Mouse (Mus musculus) neural tube, embryonic 14.5 days (tissue): Measurements from ENCODE around the gene Slc13a5. TPM values are rescaled to one million over a fixed set of nuclear protein-coding genes. Genes with fewer than 3 reads are reported as not detected.

Experiments used
- ATAC-seq: fragments of 200-750 bp; cut with Nextera tagmentation; 2 replicates; pipeline ENCODE4 v1.8.0; 2017; ENCODE audit warnings: low read depth, mild to moderate bottlenecking, moderate TSS enrichment, moderate library complexity
- H3K27ac ChIP-seq: fragments of 300-500 bp; sonication (generic); 2 replicates; pipeline ENCODE4 v1.5.1; 2014; ENCODE audit warnings: low read depth, mild to moderate bottlenecking, control low read depth, low read length, moderate library complexity, mixed read lengths
- H3K27me3 ChIP-seq: fragments of 300-500 bp; sonication (generic); 2 replicates; pipeline ENCODE4 v1.6.1; 2014; ENCODE audit warnings: low read length; ENCODE audit not compliant: control insufficient read depth, insufficient read depth
- H3K36me3 ChIP-seq: fragments of 300-500 bp; sonication (generic); 2 replicates; pipeline ENCODE4 v1.6.1; 2014; ENCODE audit warnings: low read length, mixed read lengths; ENCODE audit not compliant: control insufficient read depth, insufficient read depth
- H3K4me1 ChIP-seq: fragments of 300-500 bp; sonication (generic); 2 replicates; pipeline ENCODE4 v1.6.1; 2014; ENCODE audit warnings: low read length; ENCODE audit not compliant: control insufficient read depth, insufficient read depth
- H3K4me2 ChIP-seq: fragments of 300-500 bp; sonication (generic); 2 replicates; pipeline ENCODE4 v1.6.1; 2014; ENCODE audit warnings: mild to moderate bottlenecking, low read depth, low read length, control low read depth
- H3K4me3 ChIP-seq: fragments of 300-500 bp; sonication (generic); 2 replicates; pipeline ENCODE4 v1.5.1; 2014; ENCODE audit warnings: low read depth, low read length, control low read depth, mixed read lengths
- H3K9ac ChIP-seq: fragments of 300-500 bp; sonication (generic); replicated peaks from 2 replicates; pipeline ENCODE4 v1.6.1; 2014; ENCODE audit warnings: low read depth, mild to moderate bottlenecking, control low read depth, low read length, mixed read lengths
- H3K9me3 ChIP-seq: fragments of 300-500 bp; sonication (generic); 2 replicates; pipeline ENCODE4 v1.6.1; 2016; ENCODE audit warnings: low read length; ENCODE audit not compliant: control insufficient read depth
- WGBS: fragments of 180-500 bp; shearing (Covaris S2); extraction: QIAGEN DNeasy Blood & Tissue Kit; methylation state at CpG from one replicate; pipeline ENCODE4 v1.1.7; 2014; 5-methylcytosine and 5-hydroxymethylcytosine counted together
- polyA plus RNA-seq: library from polyadenylated mRNA; unstranded; fragments of >200 nt; fragmentation: Nextera tagmentation; extraction: Ambion mirVana; gene quantifications from 2 replicates; pipeline ENCODE4 v1.2.1, GENCODE M21; 2014

Gene Slc13a5
- polyA plus RNA-seq, 1 experiment from 2014 or later, result 1.8 TPM

DNA sequence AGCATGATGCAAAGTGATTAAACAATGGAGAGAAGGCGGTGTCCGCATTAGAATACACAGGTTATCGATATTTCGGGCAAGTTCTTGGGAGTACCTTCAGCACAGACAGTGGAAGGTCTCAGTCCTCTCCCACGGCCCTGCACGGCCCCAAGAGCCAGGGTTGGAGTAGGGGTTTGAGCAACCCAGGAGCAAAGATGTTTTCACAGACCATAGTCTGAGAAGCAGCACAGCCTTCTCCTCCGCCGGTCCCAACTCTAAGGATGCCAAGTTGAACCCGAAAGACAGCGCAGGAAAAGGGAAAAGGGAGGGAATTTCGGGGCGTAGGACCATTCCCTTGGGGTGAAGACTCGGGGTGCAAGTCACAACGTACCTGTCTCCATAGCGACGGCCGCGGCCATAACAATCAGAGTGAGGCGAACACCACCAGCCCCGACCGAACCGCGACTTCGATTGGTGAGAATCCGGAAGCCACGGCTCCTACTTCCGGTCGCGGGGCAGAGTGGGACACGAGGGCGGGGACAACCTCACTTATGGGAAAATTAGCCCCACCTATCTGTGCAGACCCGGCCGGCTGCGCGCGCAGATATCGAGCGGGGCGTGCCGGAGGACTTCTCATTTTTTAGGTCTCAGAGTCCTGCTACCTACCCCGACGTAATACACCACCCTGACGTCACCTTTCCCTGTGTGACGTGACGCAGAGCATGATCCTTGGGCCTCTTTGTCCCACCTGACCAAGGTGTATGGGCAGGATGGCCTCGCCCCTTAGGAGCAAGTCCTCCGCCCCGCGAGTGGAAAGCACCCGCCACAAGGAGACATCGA lies 52.2 kb downstream of the Slc13a5 start:
- H3K4me1 ChIP-seq, result peaks cover 16% of the 10 kb centered on the region; the same call in 1 of the 2 replicates
- peaks cover 21% of the 10 kb centered on the region for H3K36me3 ChIP-seq
- peak overlapping the region; percentile 76 for H3K4me2 ChIP-seq
- H3K9me3 ChIP-seq, result no peaks in the 10 kb centered on the region
- H3K9ac ChIP-seq, result peak overlapping the region; percentile 70
- H3K27me3 ChIP-seq, result no peaks in the 10 kb centered on the region
- H3K27ac ChIP-seq, result peak overlapping the region; percentile 90
- peak; percentile 97 for ATAC-seq
- under 1% methylated on average over 51 of the region's 51 CpGs for WGBS
- peak overlapping the region; percentile 80 for H3K4me3 ChIP-seq

DNA sequence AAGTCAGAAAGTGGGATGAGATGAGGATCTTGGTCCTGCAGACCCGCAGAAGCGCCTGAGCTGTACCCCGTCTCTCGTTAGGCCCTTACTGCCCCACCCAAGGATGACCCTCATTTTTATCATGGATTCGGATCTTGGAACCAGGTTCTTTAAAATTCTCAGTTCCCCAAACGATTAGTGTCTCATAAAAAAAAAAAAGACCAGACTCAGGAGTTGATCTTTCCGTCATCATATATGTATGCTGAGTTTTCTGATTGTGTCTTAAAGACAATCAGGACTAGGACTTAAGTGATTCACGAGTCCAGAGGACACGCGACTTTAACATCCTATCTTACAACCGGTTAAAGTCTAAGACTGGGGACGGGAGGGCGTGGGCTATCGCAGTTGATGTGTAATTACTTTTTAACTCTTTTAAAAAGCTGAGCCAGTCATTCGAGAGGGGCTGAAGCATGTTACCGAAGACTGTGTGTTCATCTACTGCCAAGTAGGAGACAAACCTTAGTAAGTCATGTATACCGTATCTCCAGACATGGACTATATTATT lies 59.1 kb downstream of the Slc13a5 start:
- no peak overlapping the region; the same call in 1 of the 2 replicates for H3K27ac ChIP-seq
- H3K36me3 ChIP-seq, result peaks cover 27% of the 10 kb centered on the region
- peak overlapping the region; percentile 48 for H3K4me3 ChIP-seq
- peaks cover 14% of the 10 kb centered on the region for H3K4me1 ChIP-seq
- no peak; the same call in 1 of the 2 replicates for ATAC-seq
- H3K9ac ChIP-seq, result peak overlapping the region; percentile 82
- no peaks in the 10 kb centered on the region for H3K9me3 ChIP-seq
- H3K27me3 ChIP-seq, result no peaks in the 10 kb centered on the region
- peak overlapping the region; percentile 91 for H3K4me2 ChIP-seq
- 20% methylated on average over 17 of the region's 17 CpGs for WGBS

DNA sequence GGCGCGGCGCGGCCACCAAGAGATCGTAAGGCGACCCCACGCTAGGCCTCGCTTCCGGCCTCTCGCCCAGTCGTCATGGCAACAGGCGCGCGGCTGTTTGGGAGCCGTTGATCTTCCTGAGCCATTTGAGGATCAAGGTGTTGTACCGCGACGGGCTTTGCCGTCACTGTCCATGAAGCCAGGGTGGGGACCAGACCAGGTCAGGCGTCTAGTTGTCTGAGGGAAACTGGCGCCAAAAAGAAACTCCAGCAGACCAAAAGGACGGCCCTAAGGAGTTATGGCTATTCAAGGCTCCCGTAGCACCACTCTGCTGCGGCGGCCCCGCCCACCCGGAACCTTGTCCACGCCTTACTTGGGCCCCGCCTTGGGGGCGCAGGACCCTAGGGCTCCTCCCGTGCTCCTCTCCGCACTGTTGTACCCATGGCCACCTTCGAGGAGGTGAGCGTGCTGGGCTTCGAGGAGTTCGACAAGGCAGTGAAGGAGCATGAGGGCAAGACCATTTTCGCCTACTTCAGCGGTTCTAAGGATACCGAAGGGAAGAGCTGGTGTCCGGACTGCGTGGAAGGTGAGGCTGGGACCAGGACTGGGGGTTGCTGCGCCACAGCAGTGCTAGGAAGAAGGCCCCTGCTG lies 59.7 kb downstream of the Slc13a5 start, which contains the start of the genes 4933427D14Rik and Txndc17:
TSS of gene 4933427D14Rik (minus strand) at position 256 of the 630 bp plus-strand sequence.
TSS of gene Txndc17 (plus strand) at position 344 of the 630 bp plus-strand sequence.
- peak within 1 kb of the TSS; percentile 91 for H3K4me2 ChIP-seq
- peak; percentile 93 for ATAC-seq
- H3K4me3 ChIP-seq, result peak within 1 kb of the TSS; percentile 48
- WGBS, result under 1% methylated on average over 42 of the region's 42 CpGs
- peak within 1 kb of the TSS; percentile 82 for H3K9ac ChIP-seq
- no peaks in the 10 kb centered on the region for H3K9me3 ChIP-seq
- peaks cover 14% of the 10 kb centered on the region for H3K4me1 ChIP-seq
- H3K27me3 ChIP-seq, result no peaks in the 10 kb centered on the region
- H3K27ac ChIP-seq, result peak within 1 kb of the TSS; percentile 73
- H3K36me3 ChIP-seq, result peaks cover 27% of the 10 kb centered on the region

DNA sequence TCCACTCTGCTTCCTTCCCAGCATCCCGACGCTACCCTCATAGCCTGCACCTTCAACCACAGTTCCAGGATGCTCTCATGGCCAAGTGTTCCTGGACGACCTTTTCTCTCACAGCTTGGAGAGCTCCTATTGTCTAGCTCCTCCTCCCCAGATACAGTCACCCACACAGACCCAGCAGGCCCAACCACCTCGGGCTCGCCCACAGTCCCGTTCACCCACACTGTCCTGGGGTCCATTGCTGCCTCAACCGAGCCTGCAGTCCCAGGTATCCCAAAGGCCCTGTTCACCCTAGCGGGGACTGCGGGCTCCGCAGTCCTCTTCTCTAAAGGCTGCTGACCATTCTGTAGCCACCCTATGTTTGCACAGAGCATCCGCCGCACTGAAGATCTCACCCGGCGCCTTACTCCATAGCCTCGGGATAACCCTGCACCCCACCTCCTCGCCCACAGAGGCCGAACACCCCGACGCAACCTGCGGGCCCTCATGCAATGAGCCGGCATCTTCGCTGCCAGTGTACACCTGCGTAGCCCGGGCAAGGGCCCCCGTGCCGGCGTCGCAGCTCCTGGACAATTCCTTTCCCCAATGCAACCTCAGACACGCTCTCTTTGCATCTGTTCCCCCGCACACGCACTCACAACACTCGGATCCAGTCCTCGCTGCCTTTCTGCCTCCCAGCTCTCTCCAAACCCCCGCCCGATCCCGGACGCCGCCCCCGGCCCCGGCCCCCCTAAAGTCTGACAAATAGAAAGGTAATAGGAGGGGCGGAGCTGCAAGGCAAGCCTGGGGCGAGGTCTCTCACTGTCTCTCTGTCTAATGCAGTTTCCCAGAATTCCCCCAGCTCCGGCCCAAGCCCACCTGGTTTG lies 60.5 kb downstream of the Slc13a5 start, which contains the start of gene Gm43951:
TSS of gene Gm43951 (minus strand) at position 500 of the 863 bp plus-strand sequence.
- 1% methylated on average over 43 of the region's 43 CpGs for WGBS
- Histone ChIP-seq H3K4me1 (peaks cover 14% of the 10 kb centered on the region), H3K36me3 (peaks cover 22% of the 10 kb centered on the region), H3K27me3 (no peaks in the 10 kb centered on the region), H3K9ac (peak within 1 kb of the TSS; percentile 82), H3K4me3 (peak within 1 kb of the TSS; percentile 48), H3K9me3 (no peaks in the 10 kb centered on the region), H3K4me2 (peak within 1 kb of the TSS; percentile 91), H3K27ac (peak within 1 kb of the TSS; percentile 73)
- peak; percentile 62 for ATAC-seq

DNA sequence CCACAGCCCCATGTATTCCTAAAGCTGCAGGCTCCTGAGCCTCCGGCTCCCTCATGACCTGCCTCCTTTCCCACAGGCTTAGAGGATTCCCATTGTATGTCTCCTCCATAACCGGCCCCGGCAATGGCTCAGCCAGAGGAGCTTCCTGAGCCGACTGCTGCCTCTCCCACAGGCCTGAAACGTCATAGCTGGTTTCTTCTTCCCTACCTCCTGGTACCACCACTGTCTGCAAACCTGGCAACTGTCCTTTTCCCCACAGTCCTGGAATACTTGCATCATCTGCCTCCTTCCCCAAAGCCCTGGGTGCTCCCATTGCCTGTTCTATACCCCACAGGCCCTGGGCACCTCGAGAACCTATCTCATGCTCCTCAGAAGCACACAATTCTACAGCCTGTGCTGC lies 61.8 kb downstream of the Slc13a5 start:
- Histone ChIP-seq H3K4me3 (0 out of 2 replicates have a peak overlapping the region, but pooled peaks have one; percentile 48), H3K4me2 (peak overlapping the region; percentile 91), H3K27ac (no peak overlapping the region), H3K36me3 (peaks cover 11% of the 10 kb centered on the region; the same call in 1 of the 2 replicates), H3K9ac (no peak overlapping the region), H3K27me3 (no peaks in the 10 kb centered on the region), H3K9me3 (no peaks in the 10 kb centered on the region), H3K4me1 (peaks cover 14% of the 10 kb centered on the region)
- ATAC-seq, result no peak
- WGBS, result 88% methylated on average over 6 of the region's 6 CpGs

DNA sequence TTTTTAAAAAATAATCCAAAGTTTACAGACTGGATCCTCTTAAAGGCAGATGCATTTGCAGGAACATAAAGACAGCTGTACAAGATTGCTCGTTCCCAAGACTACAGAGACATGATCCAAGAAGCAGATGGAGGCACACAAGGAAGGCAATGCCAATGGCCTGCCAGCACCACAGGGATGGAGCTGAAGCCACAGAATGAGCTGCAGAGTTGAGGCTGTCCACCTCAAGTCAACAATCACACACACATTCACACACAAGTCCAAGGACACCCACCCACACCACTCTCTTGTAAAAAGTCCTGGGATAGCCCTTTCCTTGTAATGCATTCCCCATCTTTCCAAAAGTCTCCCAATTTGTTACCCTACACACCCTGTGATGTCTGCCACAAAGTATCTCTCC lies 63.6 kb downstream of the Slc13a5 start:
- Histone ChIP-seq H3K4me2 (no peak overlapping the region), H3K4me1 (peaks cover 14% of the 10 kb centered on the region), H3K36me3 (peaks cover 2% of the 10 kb centered on the region; the same call in 1 of the 2 replicates), H3K27ac (no peak overlapping the region), H3K9ac (no peak overlapping the region), H3K27me3 (no peaks in the 10 kb centered on the region), H3K4me3 (no peak overlapping the region), H3K9me3 (no peaks in the 10 kb centered on the region)
- 95% methylated on average over 1 of the region's 1 CpGs for WGBS
- ATAC-seq, result no peak

DNA sequence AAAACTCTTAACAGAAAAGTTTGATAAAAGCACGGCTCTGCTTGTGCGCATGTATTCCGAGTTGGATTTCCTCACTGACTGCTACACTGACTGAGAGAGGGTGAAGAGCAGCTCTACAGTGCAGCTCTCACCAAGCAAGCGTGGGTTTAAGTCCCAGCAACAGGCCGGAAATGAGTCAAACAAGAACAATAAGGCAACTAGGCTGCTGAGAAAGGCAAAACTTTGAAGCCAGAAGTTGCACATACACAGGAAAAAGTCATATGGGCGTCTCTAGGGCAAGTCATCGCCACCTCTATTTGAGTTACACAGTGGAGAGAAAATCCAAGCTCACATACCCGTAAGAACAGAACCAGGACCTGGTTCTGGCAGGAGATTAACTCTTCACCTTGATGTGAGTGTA lies 70.5 kb downstream of the Slc13a5 start:
- Histone ChIP-seq H3K36me3 (peaks cover 16% of the 10 kb centered on the region), H3K4me1 (no peaks in the 10 kb centered on the region), H3K9ac (no peak overlapping the region), H3K27me3 (no peaks in the 10 kb centered on the region), H3K4me2 (no peak overlapping the region), H3K9me3 (no peaks in the 10 kb centered on the region), H3K27ac (no peak overlapping the region), H3K4me3 (no peak overlapping the region)
- ATAC-seq, result no peak
- 91% methylated on average over 8 of the region's 8 CpGs for WGBS

DNA sequence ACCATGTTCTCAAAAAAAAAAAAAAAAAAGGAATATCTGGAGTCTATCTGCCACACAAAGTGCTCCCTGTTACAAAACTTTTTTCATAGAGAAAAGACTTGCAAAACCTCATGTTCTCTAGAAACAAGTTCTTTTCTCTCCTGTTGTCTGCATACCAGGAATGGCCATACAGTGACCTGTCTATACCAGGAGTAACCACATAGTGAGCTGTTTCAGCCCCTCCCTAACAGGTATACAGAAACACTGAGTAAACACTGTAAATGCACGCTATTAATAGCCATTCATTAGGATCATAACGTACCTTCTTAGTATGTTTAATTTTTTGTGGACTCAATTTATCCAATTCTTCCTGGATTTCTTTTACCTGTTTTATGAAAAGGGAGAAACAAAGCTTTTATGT lies 72.8 kb downstream of the Slc13a5 start:
- Histone ChIP-seq H3K4me2 (no peak overlapping the region), H3K4me3 (no peak overlapping the region), H3K27ac (no peak overlapping the region), H3K9ac (no peak overlapping the region), H3K36me3 (peaks cover 32% of the 10 kb centered on the region), H3K27me3 (no peaks in the 10 kb centered on the region), H3K4me1 (no peaks in the 10 kb centered on the region), H3K9me3 (no peaks in the 10 kb centered on the region)
- no peak for ATAC-seq
- 94% methylated on average over 2 of the region's 2 CpGs for WGBS
